Mouse (Mus musculus): ENCODE data around the gene Mtfr2.

The Mtfr2 gene

GRCm38 (mm10) chr10:20379071-20379735, 31.6 kb downstream of the Mtfr2 start:
- no peak for DNase-seq

- no peak for DNase-seq
Measured at GRCm38 (mm10) chr10:20380798-20381197, 33.2 kb downstream of the Mtfr2 start.

- no peak for DNase-seq
Measured at GRCm38 (mm10) chr10:20381352-20381751, 33.8 kb downstream of the Mtfr2 start.

- DNase-seq, result no peak
Measured at GRCm38 (mm10) chr10:20382807-20383419, 35.3 kb downstream of the Mtfr2 start.

- DNase-seq, result no peak
Measured at GRCm38 (mm10) chr10:20390568-20390967, 43.0 kb downstream of the Mtfr2 start.

GRCm38 (mm10) chr10:20394815-20395214, 47.2 kb downstream of the Mtfr2 start:
- no peak for DNase-seq

- DNase-seq, result no peak
Measured at GRCm38 (mm10) chr10:20395778-20396177, 48.2 kb downstream of the Mtfr2 start.

- no peak for DNase-seq
Measured at GRCm38 (mm10) chr10:20398224-20398623, 50.7 kb downstream of the Mtfr2 start.

GRCm38 (mm10) chr10:20398641-20399390, 51.2 kb downstream of the Mtfr2 start:
- DNase-seq, result no peak

GRCm38 (mm10) chr10:20400406-20400805, 52.8 kb downstream of the Mtfr2 start:
- DNase-seq, result no peak

- no peak for DNase-seq
Measured at GRCm38 (mm10) chr10:20402941-20403340, 55.4 kb downstream of the Mtfr2 start.

- DNase-seq, result no peak
Measured at GRCm38 (mm10) chr10:20405471-20405870, 57.9 kb downstream of the Mtfr2 start.

- DNase-seq, result no peak
Measured at GRCm38 (mm10) chr10:20408336-20408735, 60.8 kb downstream of the Mtfr2 start.

- DNase-seq, result no peak
Measured at GRCm38 (mm10) chr10:20409181-20409580, 61.6 kb downstream of the Mtfr2 start.
